Mouse (Mus musculus) adrenal gland, adult 2 months (tissue): ENCODE data around the gene D630045J12Rik. TPM values are rescaled to one million over a fixed set of nuclear protein-coding genes. Genes with fewer than 3 reads are reported as not detected.

Experiments
- DNase-seq: peaks from one replicate; pipeline ENCODE4 v3.0.0; 2021
- polyA plus RNA-seq: library from polyadenylated mRNA; depleted of rRNA; stranded (reverse); fragments of >200 nt; gene quantifications from 2 replicates; pipeline ENCODE4 v1.2.3, GENCODE M21; 2012; rRNA removed
- total RNA-seq, 2 experiments: library from RNA; stranded (reverse); gene quantifications; 2 replicates each; pipeline ENCODE4 v1.2.3; 2021

D630045J12Rik gene
- total and polyA plus RNA-seq, 3 experiments = 2.9 to 4.5 (median 3.2) TPM

DNA sequence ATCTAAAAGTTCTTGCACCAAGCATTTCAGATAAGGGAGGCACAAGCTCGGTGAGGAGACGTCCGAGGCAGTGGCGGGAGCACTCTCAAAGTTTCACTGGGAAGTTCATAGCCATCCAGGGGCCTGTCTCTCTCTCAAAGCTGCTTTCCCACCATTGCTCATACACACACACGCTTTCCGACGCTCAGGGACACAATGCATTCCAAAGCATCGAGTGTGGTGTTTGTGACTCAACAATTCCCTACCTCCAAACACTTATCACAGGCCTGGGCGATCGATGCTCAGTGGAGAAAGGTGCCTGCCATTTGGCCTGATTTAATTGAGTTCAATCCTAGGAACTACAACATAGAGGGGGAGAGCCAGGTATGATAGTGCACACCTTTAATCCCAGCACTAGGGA is 159.1 kb downstream of the D630045J12Rik start:
- DNase-seq = no peak

DNA sequence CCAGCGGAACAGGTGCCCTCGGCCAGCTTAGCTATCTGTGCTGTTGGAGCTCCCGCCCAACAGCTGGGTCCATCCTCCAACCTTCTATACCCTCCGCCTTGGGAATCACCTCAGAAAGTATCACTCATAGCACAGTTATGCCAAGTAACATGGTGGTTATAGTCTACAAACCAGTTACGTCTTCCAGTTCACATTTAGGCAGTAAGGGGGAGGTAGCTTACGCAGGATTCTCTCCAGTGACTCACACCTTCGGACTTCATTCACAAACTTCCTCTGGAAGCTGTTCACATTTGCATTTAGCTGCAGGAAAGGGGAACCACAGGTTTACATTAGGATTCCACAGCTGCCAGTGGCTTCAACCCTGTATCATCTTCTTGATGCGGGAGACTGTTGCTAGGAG is 161.3 kb downstream of the D630045J12Rik start:
- DNase-seq = no peak

DNA sequence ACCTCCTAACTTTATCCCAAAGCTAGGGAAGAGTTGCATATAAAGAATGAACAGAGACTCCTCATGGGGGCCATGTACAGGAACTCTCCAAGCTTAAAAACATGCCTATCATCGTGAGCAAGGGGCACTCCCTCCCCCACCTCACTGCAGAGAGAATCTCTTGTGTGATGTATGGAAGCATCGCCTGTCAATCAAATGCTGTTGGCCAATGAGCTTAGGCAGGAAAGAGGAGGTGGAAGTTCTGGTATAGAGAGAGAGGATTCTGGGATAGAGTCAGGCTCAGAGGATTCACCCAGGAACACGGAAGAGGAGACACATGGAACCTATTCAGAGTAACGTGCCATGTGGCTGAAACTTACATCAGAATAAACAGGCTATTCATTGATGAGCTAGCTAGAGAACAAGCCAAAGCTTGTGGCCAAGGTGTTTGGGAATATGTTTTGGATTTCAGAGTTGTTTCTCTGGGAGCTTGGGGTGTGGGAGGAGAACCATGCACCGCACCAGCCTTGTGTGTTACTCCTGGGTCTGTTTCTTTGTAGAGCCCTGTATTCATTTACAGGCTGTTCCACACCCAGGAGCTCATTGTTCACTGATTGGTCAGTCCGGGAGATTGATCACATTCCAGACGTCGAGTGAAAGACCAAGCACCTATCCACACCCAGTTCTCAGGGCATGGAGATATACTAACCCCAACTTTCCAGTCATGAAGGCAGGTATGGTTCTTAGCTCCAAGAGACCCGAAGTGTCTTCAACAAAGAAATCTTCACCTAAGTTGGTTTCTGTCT is 166.4 kb downstream of the D630045J12Rik start:
- DNase-seq = no peak

DNA sequence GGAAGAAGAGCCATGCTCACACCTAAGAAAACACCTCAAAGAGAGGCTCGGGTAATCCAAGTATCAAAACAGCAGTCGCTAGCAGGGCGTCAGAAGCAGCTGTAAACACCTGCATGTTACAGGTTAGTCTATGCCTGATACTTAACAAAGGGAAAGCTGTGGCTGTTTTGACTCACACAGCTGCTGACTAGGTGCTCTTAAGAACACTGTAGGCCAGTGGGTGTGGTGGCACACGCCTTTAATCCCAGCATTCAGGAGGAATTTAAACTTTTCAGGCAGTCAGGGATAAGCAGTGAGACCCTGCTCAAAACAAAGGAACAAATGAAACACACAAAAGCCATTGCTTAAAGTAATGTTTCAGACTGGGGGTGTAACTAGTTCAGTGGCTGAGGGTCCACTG is 170.6 kb downstream of the D630045J12Rik start:
- DNase-seq = no peak

DNA sequence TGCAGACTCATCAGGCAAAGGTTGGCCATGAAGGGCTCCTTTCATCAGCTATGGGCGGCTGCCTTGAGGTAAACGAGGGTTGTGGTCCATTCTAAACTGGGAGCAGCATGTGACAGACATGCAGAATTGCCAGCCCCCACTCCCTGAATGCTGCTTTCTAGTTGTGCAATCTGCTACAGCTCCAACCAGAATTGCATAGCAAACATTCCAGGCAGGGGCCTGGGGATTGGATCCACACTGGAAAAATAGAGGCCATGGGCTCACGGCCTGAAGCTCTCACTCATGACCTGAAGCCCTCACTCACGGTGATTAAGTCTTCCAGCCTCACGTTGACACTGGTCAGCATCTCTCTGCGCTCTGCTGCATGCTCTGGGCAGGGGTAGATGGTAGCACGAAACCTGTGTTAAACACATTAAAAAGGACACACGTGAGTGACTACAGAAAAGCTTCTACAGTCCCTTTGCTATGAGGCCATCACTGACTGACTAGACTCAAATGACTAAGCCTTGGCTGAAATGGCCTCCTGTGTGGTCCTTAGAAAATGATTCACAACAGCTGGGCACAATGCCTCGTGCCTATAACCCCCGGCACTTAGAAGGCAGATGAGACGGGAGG is 172.0 kb downstream of the D630045J12Rik start:
- DNase-seq = no peak

DNA sequence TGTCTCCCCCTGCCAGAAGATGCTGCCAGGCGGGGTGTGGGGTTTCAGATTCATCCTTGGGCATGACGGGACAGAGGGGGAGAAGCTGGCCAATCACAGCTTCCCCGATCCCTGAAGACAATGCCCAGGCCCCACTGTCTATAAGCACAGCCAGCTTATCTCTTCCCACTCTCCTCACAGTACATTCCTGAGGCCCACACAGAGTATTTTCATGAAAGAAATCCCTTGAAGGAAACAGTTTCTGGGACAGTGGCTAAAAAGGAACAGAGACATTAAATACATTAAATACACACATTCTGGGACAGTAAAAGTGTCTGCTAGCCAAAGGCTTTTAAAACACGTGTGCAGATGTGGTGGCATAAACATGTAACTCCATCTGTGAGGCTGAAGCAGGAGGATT is 173.4 kb downstream of the D630045J12Rik start:
- DNase-seq = no peak

DNA sequence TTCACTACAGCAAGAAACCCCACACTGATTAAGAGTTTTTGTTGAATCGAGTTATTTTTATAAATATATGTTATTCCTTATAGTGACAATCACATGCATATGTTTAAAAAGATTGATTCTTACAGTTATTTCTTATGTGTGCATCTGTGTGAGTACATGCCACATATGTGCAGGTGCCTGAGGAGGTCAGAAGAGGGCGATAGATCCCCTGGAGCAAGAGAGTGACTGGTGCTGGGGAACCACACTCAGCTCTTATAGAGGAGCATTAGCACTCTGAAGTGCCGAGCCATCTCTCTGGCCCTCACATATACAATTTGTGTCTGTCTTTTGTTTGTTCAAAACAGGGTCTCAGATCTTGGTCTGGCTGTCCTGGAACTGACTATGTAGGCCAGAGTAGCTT is 180.2 kb downstream of the D630045J12Rik start:
- no peak for DNase-seq

Other genes with a start within 250 kb of the D630045J12Rik start
- gene Svopl, start 207.0 kb downstream of the D630045J12Rik start, total RNA-seq = 1 to 10 TPM in 1 of 2 experiments, under 1 TPM in 1; 0.90 to 1.0 TPM
- gene Svopl, start 207.0 kb downstream of the D630045J12Rik start, polyA plus RNA-seq = 0.77 and 1.6 TPM in 2 replicates
- gene Tmem213, start 144.8 kb downstream of the D630045J12Rik start, total RNA-seq = not detected
- gene Tmem213, start 144.8 kb downstream of the D630045J12Rik start, polyA plus RNA-seq = not detected in 2 replicates
- gene Atp6v0a4, start 129.4 kb downstream of the D630045J12Rik start, total RNA-seq = 1 to 10 TPM; 2.0 to 2.4 TPM
- 0.12 and 0.32 TPM in 2 replicates for gene Atp6v0a4, start 129.4 kb downstream of the D630045J12Rik start, polyA plus RNA-seq
- 1 to 10 TPM; 2.2 to 3.1 TPM for gene Zc3hav1l, start 45.2 kb upstream of the D630045J12Rik start, total RNA-seq
- 2.4 and 3.2 TPM in 2 replicates for gene Zc3hav1l, start 45.2 kb upstream of the D630045J12Rik start, polyA plus RNA-seq
- 10 to 100 TPM; 48.8 to 67.8 TPM for gene Zc3hav1, start 100.6 kb upstream of the D630045J12Rik start, total RNA-seq
- gene Zc3hav1, start 100.6 kb upstream of the D630045J12Rik start, polyA plus RNA-seq = 26.2 and 32.0 TPM in 2 replicates
- gene Ttc26, start 127.5 kb upstream of the D630045J12Rik start, total RNA-seq = 1 to 10 TPM; 2.8 to 5.7 TPM
- 0.39 and 0.52 TPM in 2 replicates for gene Ttc26, start 127.5 kb upstream of the D630045J12Rik start, polyA plus RNA-seq
- gene Ubn2, start 179.9 kb upstream of the D630045J12Rik start, total RNA-seq = 10 to 100 TPM; 19.4 to 35.4 TPM
- 2.9 and 3.6 TPM in 2 replicates for gene Ubn2, start 179.9 kb upstream of the D630045J12Rik start, polyA plus RNA-seq